Mouse (Mus musculus) erythroid progenitor cell, adult 5-6 weeks (primary cell): ENCODE data around the gene Car11. TPM values are rescaled to one million over a fixed set of nuclear protein-coding genes. Genes with fewer than 3 reads are reported as not detected.

Source experiments
- ATAC-seq: replicated peaks from 2 replicates; pipeline ENCODE4 v1.8.0; 2016; ENCODE audit warnings: moderate number of reproducible peaks, mild to moderate bottlenecking, moderate TSS enrichment, inconsistent platforms; ENCODE audit not compliant: poor library complexity, low FRiP score, severe bottlenecking
- total RNA-seq, 2 experiments: library from RNA; stranded (forward) in 1 of 2; stranded (reverse) in 1 of 2; fragments of 150-400 nt in 1 of 2; fragments of 186-747, 209-891 nt in 1 of 2; gene quantifications; 2 replicates each; pipeline versions ENCODE4 v1.2.3 to v1.2.4; 2015 to 2017; ENCODE audit warnings: low replicate concordance in 2 of 2

Car11 gene
- total RNA-seq, 2 experiments from 2014 or later: not detected

DNA sequence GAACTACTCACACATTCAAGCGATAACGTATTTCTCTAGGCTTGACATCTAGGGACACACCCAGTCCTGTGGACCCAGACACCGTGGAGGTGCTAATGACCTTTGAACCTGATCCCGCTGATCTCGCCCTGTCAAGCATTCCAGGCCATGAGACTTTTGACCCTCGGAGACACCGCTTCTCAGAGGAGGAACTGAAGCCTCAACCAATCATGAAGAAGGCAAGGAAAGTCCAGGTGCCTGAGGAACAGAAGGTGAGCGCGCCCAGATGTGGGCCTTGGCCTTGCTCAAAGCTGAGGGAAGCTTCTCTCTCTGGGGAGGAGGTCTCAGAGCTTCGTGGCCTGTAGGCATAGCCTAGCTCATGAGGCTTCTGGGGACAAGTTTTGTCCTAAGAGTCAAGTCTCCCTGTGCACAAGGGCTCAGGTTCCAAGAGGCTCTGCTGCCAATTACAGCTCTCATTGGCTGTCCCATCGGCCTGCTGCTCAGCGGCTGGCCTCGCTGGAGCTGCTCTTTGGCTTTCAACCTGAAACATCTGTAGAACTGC, 8.6 kb downstream of the Car11 start:
- ATAC-seq: no peak

DNA sequence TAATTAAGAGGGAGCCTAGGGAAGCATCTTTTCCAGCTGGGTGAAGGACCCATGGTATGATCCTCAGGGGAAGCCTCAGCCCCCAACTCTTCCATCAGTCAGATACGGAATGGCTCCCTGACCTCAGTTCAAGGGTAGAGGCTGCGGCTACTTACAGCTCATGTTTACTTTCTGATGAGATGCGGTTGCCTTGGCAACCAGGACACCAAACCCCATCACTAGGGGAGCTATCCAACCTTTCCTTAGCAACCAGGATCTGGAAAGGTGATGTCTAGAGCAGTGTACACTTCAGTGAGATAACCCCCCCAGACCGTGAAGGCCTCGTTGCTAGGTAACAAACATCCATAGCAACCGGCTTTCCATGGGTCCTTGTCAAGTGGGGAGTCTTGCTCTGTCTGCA, 9.4 kb downstream of the Car11 start:
- no peak for ATAC-seq

DNA sequence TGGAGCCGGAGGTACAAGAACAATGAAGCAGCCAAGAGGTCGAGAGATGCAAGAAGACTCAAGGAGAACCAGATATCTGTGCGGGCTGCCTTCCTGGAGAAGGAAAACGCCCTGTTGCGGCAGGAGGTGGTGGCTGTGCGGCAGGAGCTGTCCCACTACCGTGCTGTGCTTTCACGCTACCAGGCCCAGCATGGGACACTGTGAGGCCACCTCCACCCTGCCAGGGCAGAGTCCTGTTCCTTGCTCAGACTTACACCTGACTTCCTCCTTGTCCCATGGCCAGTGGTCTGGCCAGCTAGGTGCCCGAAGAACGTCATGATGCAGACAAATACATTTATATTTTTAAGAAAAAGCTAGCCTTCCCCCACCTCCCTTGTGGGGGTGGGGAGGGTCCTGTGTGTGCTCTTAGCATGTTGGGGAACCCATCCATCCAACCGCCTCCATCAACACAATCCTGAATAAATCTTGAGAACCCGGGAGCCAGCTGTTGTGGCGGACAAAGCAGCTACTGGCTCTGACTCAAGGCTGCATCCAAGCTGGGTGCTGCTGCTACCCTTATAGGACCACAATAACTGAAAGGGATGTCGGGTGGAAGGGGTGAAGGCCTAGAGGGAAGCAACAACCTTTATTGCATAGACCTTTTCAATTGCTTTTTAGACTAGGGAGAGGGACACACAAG, 10.2 kb downstream of the Car11 start:
- no peak for ATAC-seq

DNA sequence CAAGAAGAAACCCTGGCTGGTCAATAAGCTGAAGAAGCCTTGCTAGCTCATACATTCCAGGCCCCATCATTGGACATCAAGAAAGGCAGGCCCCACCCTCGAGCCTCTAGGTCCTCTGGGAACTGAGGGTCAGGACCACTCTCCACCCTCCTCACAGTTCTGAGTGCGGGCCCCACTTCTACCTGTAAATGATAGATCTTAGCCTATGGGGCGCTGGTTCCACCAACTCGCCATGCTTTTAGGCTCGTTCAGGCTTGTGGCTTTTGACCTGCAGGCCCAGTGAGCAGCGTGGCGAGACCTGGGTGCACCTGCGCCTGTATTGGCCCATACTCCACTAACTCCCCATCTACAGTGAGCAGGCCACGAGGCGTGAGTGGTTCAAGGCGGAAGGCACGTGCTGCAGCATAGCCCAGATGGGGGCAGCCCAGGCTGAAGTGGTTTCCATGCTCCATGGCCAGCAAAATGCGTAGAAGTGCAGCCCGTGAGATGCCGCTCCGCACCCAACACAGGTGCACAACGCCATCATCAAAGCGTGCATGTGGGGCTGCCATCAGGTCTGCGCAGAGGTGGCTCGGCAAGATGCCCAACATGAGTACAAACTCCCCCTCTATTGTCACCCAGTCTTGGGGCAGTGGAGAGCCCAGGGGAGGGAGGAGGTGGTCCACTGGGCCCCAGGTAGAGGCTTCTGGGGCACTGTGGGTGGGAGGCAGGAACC, 11.0 kb downstream of the Car11 start:
- no peak for ATAC-seq

DNA sequence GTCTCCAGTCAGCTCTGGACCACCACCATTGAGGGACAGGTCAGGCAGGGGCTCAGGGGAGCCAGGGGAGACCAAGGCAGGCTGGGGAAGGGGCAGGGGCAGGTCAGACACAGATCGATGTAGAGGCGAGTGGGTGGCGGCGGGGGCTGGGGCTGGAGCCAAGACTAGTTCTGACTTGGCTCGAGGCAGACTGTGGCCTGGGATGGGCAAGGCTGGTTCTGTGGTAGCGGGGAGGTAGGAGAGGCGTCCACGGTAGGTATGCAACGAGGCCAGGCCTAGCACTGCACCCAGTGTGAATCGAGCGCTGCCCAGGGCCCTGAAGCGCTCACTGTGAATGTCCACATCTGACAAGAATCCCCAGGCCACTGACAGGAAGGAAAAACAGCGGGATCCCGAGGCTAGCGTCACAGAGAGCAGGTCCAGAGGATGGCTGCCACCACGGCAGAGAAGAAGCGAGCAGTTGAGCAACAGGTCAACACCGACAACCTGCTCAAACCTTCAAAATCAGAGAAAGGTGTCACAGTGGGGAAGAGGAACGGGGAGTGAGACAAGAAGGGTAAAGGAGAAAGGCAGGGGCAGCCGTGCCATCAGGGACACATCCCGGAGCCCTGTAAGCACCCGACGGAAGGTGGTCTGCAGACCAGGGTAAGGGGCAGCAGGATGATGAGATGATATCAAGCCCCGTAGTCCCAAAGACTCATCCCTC, 11.8 kb downstream of the Car11 start:
- ATAC-seq: no peak

DNA sequence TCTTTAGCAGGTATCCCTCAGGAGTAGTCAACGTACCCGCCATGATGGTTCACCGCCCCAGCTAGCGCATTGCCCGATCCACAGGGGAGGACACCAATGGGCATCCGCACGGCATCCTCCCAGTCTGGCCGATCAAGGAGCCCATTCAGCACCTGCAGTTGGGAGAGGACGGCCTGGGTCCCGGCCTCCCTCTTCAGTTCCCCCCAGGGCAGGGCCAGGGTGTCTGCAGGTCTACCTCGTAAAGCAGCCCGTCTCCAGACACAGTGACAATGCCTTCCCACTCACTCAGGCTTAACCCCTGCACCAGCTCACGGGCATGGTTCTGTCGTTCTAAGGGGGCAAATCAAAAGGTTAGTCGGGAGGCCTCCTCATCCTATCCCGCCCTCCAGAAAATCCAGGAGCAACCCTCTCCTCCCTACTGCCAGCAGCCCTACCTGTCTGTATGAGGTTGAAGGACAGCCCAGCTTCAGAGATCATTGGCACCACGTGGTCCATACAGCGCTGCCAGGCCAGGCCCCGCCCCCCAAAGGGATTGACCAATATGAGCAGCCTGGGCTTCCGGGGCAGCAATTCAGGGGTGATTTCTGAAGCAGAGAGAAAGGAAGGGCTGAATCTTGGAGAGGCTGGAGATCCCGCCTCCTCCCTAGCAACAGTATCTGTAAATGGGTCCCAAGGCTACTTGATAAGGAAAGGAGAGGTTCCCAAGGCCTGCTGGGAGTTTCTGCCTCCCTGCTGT, 12.5 kb downstream of the Car11 start:
- ATAC-seq: no peak

DNA sequence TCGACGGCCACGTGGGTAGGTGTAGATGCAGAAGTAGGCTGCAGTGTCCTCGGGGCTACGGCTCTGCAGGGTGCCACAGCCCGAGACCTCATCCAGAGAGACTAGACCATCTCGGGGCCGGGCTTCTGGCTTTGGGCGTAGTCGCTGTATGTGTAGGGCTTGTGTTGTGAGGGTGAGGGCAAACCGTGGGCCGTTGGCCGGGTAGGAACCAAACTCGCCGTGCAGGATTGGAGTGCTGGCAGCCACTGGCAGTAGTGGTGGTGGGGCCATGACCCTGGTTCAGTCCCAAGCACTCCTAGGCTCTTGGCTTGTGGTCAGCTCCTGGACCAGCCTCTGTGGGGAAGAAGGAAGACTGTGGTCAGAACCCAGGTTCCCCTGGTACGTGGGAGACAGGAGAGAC, 13.8 kb downstream of the Car11 start:
- ATAC-seq: no peak

DNA sequence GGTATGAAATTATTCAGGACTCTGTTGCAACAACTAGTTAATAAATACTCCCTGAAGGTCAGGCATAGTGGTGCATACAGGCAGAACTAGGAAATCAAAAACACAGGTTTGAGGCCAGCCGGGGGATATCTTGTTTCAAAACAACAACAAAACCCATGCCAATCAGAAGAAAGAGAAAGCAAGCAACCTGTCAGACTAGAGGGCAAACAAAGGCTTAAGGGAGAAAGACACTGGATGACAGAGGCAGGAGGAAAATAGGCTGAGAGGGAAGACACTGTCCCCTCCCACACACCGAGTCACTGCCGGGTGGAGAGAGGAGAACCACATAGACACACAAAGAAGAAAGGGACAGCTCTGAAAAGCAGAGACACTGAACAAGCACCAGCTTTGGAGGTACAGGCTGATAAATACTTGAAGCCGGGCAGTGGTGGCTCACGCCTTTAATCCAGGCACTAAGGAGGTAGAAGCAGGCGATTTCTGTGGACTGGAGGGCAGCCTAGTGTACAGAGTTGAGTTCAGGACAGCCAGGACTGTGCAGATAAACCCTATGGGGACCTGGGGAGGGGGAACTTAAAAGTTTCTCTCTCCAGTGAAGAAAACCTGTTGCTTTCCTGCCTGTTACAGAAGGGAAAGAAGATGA, 14.4 kb downstream of the Car11 start:
- no peak for ATAC-seq

DNA sequence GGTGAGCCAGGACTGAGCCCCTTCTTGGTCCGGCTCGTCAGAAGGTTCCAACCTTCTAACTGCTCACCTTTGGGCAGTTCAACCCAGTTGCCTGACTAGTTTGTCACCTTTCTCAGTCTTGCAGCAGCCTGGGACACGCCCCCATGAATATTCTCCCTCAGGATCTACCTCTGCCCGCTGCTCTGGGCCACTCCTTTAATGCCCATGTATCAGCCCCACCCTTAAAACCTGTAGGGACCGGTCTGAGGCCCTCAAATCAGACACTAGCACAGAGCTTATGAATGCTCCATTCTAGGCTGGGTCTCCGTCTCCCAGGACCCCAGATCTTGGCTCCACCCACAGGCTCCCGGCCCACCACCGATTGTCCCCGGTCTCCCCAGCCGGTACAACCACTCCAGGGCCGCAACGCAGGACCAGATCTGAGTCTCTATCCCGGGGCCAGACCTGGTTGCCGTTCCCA, 15.0 kb downstream of the Car11 start:
- ATAC-seq: peak; percentile 52

DNA sequence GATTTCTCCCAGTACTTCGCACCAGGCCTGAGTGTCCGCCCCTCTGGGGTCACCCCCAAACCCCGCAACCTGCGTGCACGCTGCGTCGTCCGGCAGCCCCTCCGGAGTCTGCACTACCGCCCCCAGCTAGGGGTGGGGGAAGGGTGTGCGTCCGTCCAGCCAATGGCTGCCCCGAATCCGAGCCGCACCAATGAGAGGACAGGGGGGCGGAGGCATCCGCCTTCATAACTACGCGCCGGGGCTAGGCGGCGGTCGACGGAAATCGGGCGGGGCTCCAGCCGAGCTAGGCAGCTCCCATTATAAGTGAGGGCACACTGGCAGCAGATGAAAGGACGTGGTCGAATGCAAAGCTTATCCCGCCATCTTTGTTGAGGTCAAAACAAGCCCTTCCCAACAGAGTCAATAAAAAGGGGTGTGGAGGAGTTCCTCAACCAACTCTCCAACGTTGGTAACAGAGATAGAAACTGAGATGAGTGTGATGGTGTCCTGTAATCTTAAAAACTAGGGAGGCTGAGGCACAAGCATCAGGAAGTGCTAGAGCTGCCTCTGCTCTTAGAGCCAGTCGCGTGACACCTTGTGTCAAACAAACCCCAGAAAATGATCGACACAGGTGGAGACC, 15.6 kb downstream of the Car11 start, which contains the start of gene Rpl18:
Gene Rpl18, plus strand, starts transcription at position 368 of the 619 bp plus-strand sequence.
- ATAC-seq: peak; percentile 80

DNA sequence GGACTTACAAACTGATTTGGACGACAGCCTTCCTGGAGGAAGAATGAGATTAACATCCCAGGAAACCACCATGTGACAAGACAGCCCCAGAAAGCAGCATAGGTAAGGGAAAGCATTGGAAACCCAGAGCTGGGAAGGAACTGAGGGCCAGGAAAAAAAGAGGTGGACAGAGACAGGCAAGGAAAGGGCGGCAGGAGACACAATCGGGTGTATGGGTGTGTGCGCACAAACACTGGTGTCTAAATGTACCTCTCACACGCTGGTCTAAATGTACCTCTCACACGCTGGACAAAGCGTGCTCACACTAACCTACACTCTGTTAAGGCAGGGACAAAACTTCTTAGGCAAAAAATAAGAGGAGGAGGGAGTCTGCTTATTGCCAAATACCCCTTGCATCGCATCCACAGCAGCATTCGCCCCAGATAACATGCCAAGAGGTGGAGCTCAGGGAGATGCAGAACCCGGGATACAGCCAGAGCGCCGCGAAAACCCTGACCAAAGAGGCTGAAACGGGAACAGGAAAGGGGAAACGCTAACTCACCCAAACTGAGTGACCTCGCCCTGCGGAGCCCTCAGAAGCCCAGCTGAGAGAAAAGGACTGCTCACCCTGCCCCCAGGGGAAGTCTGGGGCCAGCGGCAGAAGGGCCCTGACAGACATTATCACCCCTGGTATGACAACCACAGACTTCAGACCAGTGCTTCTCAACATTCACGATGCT, 16.3 kb downstream of the Car11 start:
- ATAC-seq: no peak

DNA sequence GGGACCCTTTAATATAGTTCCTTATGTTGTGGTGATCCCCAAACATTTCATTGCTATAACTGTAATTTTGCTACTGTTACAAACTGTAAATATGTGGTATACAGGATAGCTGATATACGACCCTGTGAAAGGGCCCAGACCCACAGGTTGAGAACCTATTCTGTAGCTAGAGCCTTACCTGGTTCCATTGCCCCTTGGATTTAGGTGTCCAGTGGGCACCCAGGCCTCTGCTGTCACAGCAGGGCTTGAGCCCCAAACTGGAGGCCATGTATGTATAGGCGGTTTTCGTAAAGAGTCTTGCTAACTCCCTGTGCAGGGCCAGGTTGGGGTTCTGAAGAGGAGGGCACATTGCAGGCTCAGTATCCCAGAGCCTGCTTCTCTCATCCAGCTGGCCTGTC, 16.8 kb downstream of the Car11 start:
- ATAC-seq: no peak

DNA sequence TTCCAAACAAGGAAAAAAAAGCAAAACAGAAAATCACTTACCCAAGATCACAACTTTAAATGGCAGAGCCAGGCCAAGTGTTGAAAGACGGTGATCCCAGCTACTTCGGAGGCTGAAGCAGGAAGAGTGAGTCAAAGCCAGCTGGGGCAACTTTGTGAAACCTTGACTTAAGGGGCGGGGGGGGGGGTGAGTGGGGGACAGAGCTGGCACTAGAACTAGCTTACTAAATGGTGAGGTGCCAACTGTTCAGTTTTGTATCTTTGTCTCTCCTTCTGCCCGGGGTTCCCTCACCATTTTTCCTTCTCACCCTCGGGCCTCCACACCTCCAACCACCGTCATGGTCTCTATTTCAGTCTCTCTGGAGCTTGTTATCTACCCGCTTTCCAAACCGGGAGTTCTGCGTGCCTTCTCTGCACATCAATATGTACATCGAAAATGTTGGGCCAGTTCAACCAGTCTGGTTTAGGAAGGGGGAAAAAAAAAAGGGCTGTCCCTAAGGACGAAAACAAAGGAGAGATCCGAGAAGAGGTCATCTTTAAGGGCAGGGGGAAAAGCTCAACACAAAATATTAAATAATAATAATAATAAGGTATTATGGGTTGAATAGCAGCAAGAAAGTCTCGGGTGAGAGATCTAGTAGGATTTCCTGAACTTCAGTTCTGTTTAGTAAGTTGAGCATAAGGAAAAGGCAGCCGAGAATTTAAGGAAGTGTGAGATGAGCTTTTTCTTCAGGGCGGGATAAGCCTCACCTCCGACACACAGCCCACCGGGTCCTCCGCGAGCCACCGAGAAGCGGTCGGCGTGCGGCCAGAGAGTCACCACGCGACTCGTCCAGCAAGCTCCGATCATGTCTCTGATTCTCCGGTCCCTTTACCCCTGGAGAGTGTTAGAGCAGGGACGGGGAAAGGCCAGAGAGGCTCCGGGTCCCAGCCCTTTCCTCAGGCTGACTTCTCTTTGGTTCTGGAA, 17.6 kb downstream of the Car11 start:
- ATAC-seq: peak; percentile 33

DNA sequence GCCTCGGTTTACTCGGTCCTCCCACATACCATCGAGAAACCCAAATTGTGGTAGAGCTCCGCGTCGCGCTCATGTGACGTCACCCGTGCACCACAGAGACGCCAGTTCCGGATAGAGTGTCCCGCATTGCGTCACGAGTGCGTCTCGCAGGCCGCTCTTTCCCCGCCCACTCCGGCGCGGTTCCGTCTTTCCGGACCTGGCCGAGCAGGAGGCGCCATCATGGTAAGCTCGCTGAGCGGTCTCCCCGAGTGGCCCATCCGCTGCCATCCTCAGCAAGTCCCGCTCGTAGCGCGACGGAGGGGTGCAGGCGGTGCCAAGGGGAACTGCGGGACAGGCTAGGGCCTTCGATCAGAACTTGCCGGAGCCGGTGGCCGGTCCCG, 18.3 kb downstream of the Car11 start, which contains the start of gene Sphk2:
Gene Sphk2, minus strand, starts transcription at position 85 of the 380 bp plus-strand sequence.
- ATAC-seq: peak; percentile 66

DNA sequence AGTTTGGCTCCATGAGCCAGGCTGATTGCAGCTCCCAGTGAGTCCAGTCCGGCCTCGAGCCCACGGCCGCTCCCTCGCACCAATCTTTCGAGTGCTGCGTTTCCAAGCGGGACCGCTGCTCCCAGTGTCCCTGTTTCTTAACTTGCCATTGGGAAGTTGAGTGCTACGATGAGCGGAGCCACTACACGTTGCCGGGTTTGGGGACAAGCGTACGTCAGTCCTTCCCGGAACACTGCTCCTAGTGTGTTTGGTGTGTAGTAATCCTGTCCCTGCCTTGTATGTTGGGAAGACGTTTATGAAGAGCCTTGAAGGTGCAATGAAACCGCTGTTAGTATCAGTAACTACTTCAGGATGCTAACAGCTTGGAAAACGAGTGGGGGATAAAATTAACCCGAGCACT, 18.7 kb downstream of the Car11 start:
- ATAC-seq: no peak

DNA sequence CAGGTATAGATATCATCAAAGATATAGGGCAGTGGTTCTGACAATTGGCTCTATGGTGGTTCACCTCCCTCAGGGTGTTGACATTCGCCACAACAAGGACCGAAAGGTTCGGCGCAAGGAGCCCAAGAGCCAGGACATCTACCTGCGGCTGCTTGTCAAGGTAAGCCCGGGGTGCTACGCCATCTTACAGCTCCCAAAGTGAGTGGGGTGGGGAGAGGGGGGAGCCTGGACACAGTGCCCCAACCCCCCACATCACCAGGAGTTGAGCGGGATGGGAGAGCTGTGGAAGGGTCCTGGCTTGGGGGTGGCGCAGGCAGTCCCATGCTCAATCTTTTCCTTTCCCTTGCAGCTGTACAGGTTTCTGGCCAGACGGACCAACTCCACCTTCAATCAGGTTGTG, 19.5 kb downstream of the Car11 start:
- ATAC-seq: no peak

DNA sequence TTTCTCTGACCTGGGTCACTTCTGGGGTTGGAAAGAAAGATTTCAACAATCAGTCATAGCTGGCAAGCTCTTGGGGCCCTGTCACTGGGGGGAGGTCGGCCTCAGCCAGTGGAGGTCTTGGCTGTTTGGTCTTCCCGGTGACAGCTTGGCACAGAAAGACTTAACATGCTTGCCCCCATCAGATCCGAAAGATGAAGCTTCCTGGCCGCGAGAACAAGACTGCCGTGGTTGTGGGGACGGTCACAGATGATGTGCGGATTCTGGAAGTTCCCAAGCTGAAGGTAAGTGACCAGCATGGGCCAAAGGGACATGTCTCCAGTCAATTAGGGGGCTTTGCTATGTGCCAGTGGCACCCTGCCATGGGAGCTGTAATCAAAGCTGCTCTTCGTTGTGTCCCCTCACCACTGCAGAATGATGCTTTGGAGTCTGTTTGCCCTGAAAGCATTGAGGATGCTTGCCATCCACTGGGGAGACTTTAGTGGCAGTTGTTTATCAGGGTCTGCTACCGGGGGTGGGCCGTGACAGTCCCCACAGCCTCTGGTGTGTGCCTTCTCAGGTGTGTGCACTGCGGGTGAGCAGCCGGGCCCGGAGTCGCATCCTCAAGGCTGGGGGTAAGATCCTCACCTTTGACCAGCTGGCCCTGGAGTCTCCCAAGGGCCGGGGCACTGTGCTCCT, 20.2 kb downstream of the Car11 start:
- ATAC-seq: no peak
